Mouse (Mus musculus) kidney, postnatal 0 days (tissue): Measurements from ENCODE around the gene BC067074. TPM values are rescaled to one million over a fixed set of nuclear protein-coding genes. Genes with fewer than 3 reads are reported as not detected.

Experiments
- ATAC-seq: fragments of 200-750 bp; cut with Nextera tagmentation; replicated peaks from 2 replicates; pipeline ENCODE4 v1.8.0; 2017; ENCODE audit warnings: low read depth, moderate number of reproducible peaks, moderate TSS enrichment, moderate library complexity; ENCODE audit not compliant: low FRiP score
- DNase-seq: peaks from one replicate; pipeline ENCODE4 v3.0.0-alpha.2; 2016; ENCODE audit warnings: low spot score
- H3K27ac ChIP-seq: fragments of 300-500 bp; sonication (generic); 2 replicates; pipeline ENCODE4 v1.5.1; 2014; ENCODE audit warnings: mild to moderate bottlenecking
- H3K27me3 ChIP-seq: fragments of 300-500 bp; sonication (generic); 2 replicates; pipeline ENCODE4 v1.6.1; 2014; ENCODE audit warnings: low read length, mixed read lengths; ENCODE audit not compliant: insufficient read depth
- H3K36me3 ChIP-seq: fragments of 300-500 bp; sonication (generic); 2 replicates; pipeline ENCODE4 v1.6.1; 2014; ENCODE audit warnings: low read length, mixed read lengths; ENCODE audit not compliant: insufficient read depth
- H3K4me1 ChIP-seq: fragments of 300-500 bp; sonication (generic); replicated peaks from 2 replicates; pipeline ENCODE4 v1.6.1; 2014; ENCODE audit warnings: antibody characterized with exemption, low read length, mixed read lengths; ENCODE audit not compliant: insufficient read depth
- H3K4me2 ChIP-seq: fragments of 300-500 bp; sonication (generic); 2 replicates; pipeline ENCODE4 v1.6.1; 2014; ENCODE audit warnings: mild to moderate bottlenecking, low read length, moderate library complexity, mixed read lengths
- H3K4me3 ChIP-seq: fragments of 300-500 bp; sonication (generic); replicated peaks from 2 replicates; pipeline ENCODE4 v1.5.1; 2014; ENCODE audit warnings: low read depth, low read length
- H3K9ac ChIP-seq: fragments of 300-500 bp; sonication (generic); 2 replicates; pipeline ENCODE4 v1.6.1; 2014; ENCODE audit warnings: low read depth, low read length
- H3K9me3 ChIP-seq: fragments of 300-500 bp; sonication (generic); replicated peaks from 2 replicates; pipeline ENCODE4 v1.6.1; 2016; ENCODE audit warnings: low read length, inconsistent platforms, mixed read lengths
- CTCF ChIP-seq: IDR thresholded peaks from 2 replicates; pipeline ENCODE4 v1.5.1; 2016; ENCODE audit warnings: antibody characterized with exemption, low read depth, mild to moderate bottlenecking, moderate library complexity
- WGBS: fragments of 180-500 bp; shearing (Covaris S2); extraction: QIAGEN DNeasy Blood & Tissue Kit; methylation state at CpG from one replicate; pipeline ENCODE4 v1.1.7; 2014; 5-methylcytosine and 5-hydroxymethylcytosine counted together
- polyA plus RNA-seq: library from polyadenylated mRNA; unstranded; fragments of >200 nt; fragmentation: Nextera tagmentation; extraction: Ambion mirVana; gene quantifications from 2 replicates; pipeline ENCODE4 v1.2.1, GENCODE M21; 2015

Gene BC067074
- polyA plus RNA-seq, 1 experiment from 2014 or later = 4.6 TPM

DNA sequence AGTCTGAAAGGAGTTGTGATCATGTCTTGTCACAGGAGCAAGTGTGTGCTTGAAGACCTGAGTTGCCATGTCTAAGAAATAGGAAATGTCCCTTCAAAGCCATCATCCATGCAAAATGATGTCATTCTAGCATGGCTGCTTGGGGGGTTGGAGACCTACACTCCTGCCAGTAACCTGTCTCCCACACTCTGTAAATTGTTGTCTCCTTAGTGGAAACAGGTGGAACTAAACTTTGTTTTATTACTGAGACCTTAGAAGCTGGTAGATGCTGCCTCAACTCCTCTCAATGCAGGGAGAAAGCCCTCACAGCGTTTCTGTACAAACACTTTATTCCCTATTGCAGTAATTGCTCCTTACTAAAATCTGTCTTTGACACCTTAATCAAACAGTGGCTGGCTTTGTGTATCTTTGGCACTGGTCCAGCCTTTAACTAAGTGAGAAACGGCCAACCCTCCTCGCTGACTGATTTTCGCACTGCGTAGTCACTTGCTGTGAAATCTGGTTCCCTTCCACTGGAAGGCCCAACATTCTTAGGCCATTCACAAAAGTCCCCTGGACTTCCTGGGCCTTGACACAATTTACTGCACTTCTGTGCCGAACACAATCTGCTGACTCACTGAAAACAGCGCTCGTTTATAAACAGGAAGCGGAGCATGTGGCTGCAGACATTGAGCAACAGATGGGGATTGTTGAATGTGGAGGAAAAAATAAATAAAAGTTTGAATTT lies 125.0 kb downstream of the BC067074 start:
- H3K4me1 ChIP-seq = no peaks in the 10 kb centered on the region
- no peak; the same call in 1 of the 2 replicates for ATAC-seq
- H3K36me3 ChIP-seq = no peaks in the 10 kb centered on the region
- TF ChIP-seq CTCF = no peak
- H3K27ac ChIP-seq = no peak overlapping the region
- H3K27me3 ChIP-seq = no peaks in the 10 kb centered on the region
- H3K4me2 ChIP-seq = no peak overlapping the region
- H3K9me3 ChIP-seq = no peaks in the 10 kb centered on the region
- H3K9ac ChIP-seq = no peak overlapping the region
- H3K4me3 ChIP-seq = no peak overlapping the region
- peak; percentile 94 for DNase-seq
- WGBS = 26% methylated on average over 9 of the region's 9 CpGs

DNA sequence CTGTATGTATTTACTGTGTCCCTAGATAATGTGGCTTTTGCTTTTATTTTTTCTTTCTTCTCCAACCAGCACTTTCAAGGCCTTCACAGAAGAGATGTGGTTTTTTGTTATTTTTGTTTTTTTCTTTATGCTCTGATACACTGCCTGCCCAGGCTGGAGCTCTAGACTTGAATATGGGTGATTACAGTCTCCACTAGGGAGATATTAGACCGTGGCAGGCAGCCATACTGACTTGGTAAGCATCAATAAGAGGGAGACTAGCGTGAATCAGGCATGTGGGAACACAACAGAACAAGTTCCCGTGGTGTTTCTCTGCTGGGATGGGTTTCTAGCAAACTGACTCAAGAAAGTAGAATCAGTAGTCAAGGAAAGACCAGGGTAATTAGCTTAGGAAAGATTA lies 125.7 kb downstream of the BC067074 start:
- DNase-seq (no peak), ATAC-seq (no peak)
- H3K4me2 ChIP-seq = no peak overlapping the region
- no peak overlapping the region for H3K4me3 ChIP-seq
- H3K27me3 ChIP-seq = no peaks in the 10 kb centered on the region
- no peak for TF ChIP-seq CTCF
- H3K9me3 ChIP-seq = no peaks in the 10 kb centered on the region
- no peak overlapping the region for H3K9ac ChIP-seq
- 79% methylated on average over 3 of the region's 3 CpGs for WGBS
- peak overlapping the region; percentile 56; the same call in 1 of the 2 replicates for H3K27ac ChIP-seq
- no peaks in the 10 kb centered on the region for H3K36me3 ChIP-seq
- no peaks in the 10 kb centered on the region for H3K4me1 ChIP-seq

DNA sequence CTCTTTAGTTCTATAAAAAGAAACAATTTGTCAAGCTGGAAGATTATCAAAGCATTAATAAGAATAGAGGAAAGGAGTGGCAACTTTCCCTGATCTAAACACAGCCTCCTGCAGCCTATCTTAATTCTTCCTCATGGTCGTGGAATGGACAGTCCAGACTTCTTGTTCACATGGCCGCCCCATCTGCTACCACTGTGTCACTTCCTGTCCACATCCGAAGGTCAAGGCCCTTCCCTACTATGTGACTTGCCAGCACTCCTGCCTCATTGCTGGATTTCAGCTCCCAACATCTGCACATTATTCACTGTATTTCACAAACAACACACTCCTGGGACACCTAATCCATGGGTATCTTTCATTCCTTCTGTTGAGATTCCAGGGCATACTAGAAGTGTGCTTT lies 128.5 kb downstream of the BC067074 start:
- H3K4me3 ChIP-seq = no peak overlapping the region
- H3K27ac ChIP-seq = no peak overlapping the region
- no peak overlapping the region for H3K9ac ChIP-seq
- TF ChIP-seq CTCF = no peak
- H3K4me2 ChIP-seq = no peak overlapping the region
- H3K27me3 ChIP-seq = no peaks in the 10 kb centered on the region
- no peak for ATAC-seq
- no peak for DNase-seq
- H3K9me3 ChIP-seq = no peaks in the 10 kb centered on the region
- no peaks in the 10 kb centered on the region for H3K4me1 ChIP-seq
- H3K36me3 ChIP-seq = no peaks in the 10 kb centered on the region
- WGBS = 47% methylated on average over 3 of the region's 3 CpGs

DNA sequence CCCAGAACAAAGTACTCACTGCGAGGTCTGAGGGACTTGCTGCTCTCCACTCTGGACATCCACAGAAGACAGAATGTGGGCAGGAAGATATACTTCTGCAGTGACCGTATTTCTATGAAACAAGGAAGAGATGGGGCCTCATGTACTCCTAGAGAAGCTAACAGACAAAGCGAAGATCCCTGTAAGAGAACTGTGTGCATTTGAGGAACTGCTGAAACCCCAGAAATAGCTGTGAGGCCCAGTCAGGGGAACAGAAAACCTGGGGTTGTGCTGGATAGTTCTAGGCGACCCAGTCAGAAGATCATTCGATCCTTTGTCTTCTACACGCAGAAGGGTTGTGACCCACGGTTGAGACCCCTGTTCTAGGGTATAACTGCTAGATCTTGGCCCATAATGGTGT lies 130.9 kb downstream of the BC067074 start:
- Histone ChIP-seq H3K27ac (no peak overlapping the region), H3K4me2 (no peak overlapping the region), H3K4me1 (no peaks in the 10 kb centered on the region), H3K36me3 (no peaks in the 10 kb centered on the region), H3K9me3 (no peaks in the 10 kb centered on the region), H3K9ac (no peak overlapping the region), H3K27me3 (no peaks in the 10 kb centered on the region), H3K4me3 (no peak overlapping the region)
- TF ChIP-seq CTCF = no peak
- DNase-seq (no peak), ATAC-seq (no peak)
- 90% methylated on average over 7 of the region's 7 CpGs for WGBS

DNA sequence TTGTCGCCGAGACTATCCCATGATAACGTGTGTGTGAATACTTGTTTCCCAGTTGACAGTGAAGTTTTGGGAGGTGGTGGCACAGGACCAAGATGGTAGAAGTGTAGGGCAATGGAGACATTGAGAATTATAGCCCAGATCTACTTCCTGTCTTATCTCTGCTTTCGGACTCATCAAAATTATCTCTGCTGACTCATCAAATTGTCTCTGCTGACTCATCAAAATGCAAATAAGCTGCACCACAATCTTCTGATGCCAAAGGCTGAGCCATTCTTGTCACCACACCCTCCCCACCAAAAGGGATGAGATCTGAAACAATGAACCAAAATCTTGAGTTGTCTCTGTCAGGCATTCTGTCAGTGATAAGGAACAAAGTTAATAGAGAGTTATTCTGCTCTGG lies 132.9 kb downstream of the BC067074 start:
- TF ChIP-seq CTCF = no peak
- 92% methylated on average over 4 of the region's 4 CpGs for WGBS

More for the DNA sequence above, 132.9 kb downstream of the BC067074 start:
- no peaks in the 10 kb centered on the region for H3K4me1 ChIP-seq
- H3K9me3 ChIP-seq = no peaks in the 10 kb centered on the region
- ATAC-seq = no peak
- no peaks in the 10 kb centered on the region for H3K27me3 ChIP-seq
- H3K9ac ChIP-seq = no peak overlapping the region
- no peak overlapping the region for H3K27ac ChIP-seq
- no peak overlapping the region for H3K4me2 ChIP-seq
- no peaks in the 10 kb centered on the region for H3K36me3 ChIP-seq
- no peak overlapping the region for H3K4me3 ChIP-seq
- DNase-seq = no peak

Other genes starting within 250 kb of the BC067074 start
- 153 and 165 TPM in 2 replicates for gene Gpx8, start 246.7 kb upstream of the BC067074 start, polyA plus RNA-seq
- 0.52 and 0.79 TPM in 2 replicates for gene Gzma, start 192.2 kb upstream of the BC067074 start, polyA plus RNA-seq
- gene Esm1, start 83.5 kb upstream of the BC067074 start, polyA plus RNA-seq = 4.3 and 5.0 TPM in 2 replicates
- gene Gzmk, start 67.3 kb upstream of the BC067074 start, polyA plus RNA-seq = not detected in 2 replicates